Mouse (Mus musculus): ENCODE measurements at regions not wholly inside any gene's neighbourhood (a gene's known extent, or its start where the extent isn't known, plus 50 kb on each side); places are given as distances from the start of the nearest gene placed in this dataset.

GRCm38 (mm10) chr13:28876771-28877170 is 76.7 kb downstream of the Sox4 start:
- H3K4me2 ChIP-seq (ENCODE audit: low read depth, low read length), result no peak overlapping the region
- no peak overlapping the region for H3K9ac ChIP-seq (ENCODE audit: low read depth, low read length)
- no peak overlapping the region for H3K27ac ChIP-seq (ENCODE audit: low read length)
- H3K4me1 ChIP-seq (ENCODE audit: control insufficient read depth, low read depth, low read length), result no peaks in the 10 kb centered on the region
- WGBS (ENCODE audit: insufficient replicate concordance), result 37% methylated on average over 4 of the region's 4 CpGs
- no peak for ATAC-seq (ENCODE audit: low read depth)
- no peak overlapping the region for H3K4me3 ChIP-seq (ENCODE audit: low read depth, low read length)
- H3K9me3 ChIP-seq (replicated peaks; ENCODE audit: control insufficient read depth, low read length), result no peaks in the 10 kb centered on the region
- H3K27me3 ChIP-seq (ENCODE audit: control insufficient read depth, insufficient read depth, low read depth, low read length), result peaks cover under 1% of the 10 kb centered on the region; the same call in 1 of the 2 replicates
- no peaks in the 10 kb centered on the region for H3K36me3 ChIP-seq (ENCODE audit: control insufficient read depth, insufficient read depth)

- Histone ChIP-seq H3K36me3 (ENCODE audit: control insufficient read depth, insufficient read depth) (no peaks in the 10 kb centered on the region), H3K27ac (ENCODE audit: low read length) (no peak overlapping the region), H3K4me3 (ENCODE audit: low read depth, low read length) (no peak overlapping the region), H3K27me3 (ENCODE audit: control insufficient read depth, insufficient read depth, low read depth, low read length) (no peaks in the 10 kb centered on the region), H3K4me1 (ENCODE audit: control insufficient read depth, low read depth, low read length) (no peaks in the 10 kb centered on the region), H3K4me2 (ENCODE audit: low read depth, low read length) (no peak overlapping the region), H3K9me3 (replicated peaks; ENCODE audit: control insufficient read depth, low read length) (no peaks in the 10 kb centered on the region), H3K9ac (ENCODE audit: low read depth, low read length) (no peak overlapping the region)
- WGBS (ENCODE audit: insufficient replicate concordance), result 76% methylated on average over 4 of the region's 4 CpGs
- no peak for ATAC-seq (ENCODE audit: low read depth)
Observed at GRCm38 (mm10) chr13:28870681-28871080, 82.8 kb downstream of the Sox4 start.

- WGBS (ENCODE audit: insufficient replicate concordance), result 55% methylated on average over 5 of the region's 5 CpGs
- no peaks in the 10 kb centered on the region for H3K4me1 ChIP-seq (ENCODE audit: control insufficient read depth, low read depth, low read length)
- H3K9me3 ChIP-seq (replicated peaks; ENCODE audit: control insufficient read depth, low read length), result no peaks in the 10 kb centered on the region
- no peak overlapping the region for H3K4me3 ChIP-seq (ENCODE audit: low read depth, low read length)
- no peak overlapping the region for H3K27ac ChIP-seq (ENCODE audit: low read length)
- no peak overlapping the region for H3K4me2 ChIP-seq (ENCODE audit: low read depth, low read length)
- H3K36me3 ChIP-seq (ENCODE audit: control insufficient read depth, insufficient read depth), result no peaks in the 10 kb centered on the region
- no peak overlapping the region for H3K9ac ChIP-seq (ENCODE audit: low read depth, low read length)
- no peak for ATAC-seq (ENCODE audit: low read depth)
- no peaks in the 10 kb centered on the region for H3K27me3 ChIP-seq (ENCODE audit: control insufficient read depth, insufficient read depth, low read depth, low read length)
Observed at GRCm38 (mm10) chr13:28867210-28867609, 86.3 kb downstream of the Sox4 start.

- Histone ChIP-seq H3K4me1 (ENCODE audit: control insufficient read depth, low read depth, low read length) (no peaks in the 10 kb centered on the region), H3K27me3 (ENCODE audit: control insufficient read depth, insufficient read depth, low read depth, low read length) (no peaks in the 10 kb centered on the region), H3K4me3 (ENCODE audit: low read depth, low read length) (no peak overlapping the region), H3K4me2 (ENCODE audit: low read depth, low read length) (no peak overlapping the region), H3K9me3 (replicated peaks; ENCODE audit: control insufficient read depth, low read length) (no peaks in the 10 kb centered on the region), H3K36me3 (ENCODE audit: control insufficient read depth, insufficient read depth) (no peaks in the 10 kb centered on the region), H3K27ac (ENCODE audit: low read length) (no peak overlapping the region), H3K9ac (ENCODE audit: low read depth, low read length) (no peak overlapping the region)
- no peak for ATAC-seq (ENCODE audit: low read depth)
- WGBS (ENCODE audit: insufficient replicate concordance), result 52% methylated on average over 3 of the region's 3 CpGs
Observed at GRCm38 (mm10) chr13:28866686-28867085, 86.8 kb downstream of the Sox4 start.

GRCm38 (mm10) chr13:28860601-28861000 is 92.9 kb downstream of the Sox4 start:
- 37% methylated on average over 2 of the region's 2 CpGs for WGBS (ENCODE audit: insufficient replicate concordance)
- ATAC-seq (ENCODE audit: low read depth), result no peak
- no peaks in the 10 kb centered on the region for H3K9me3 ChIP-seq (replicated peaks; ENCODE audit: control insufficient read depth, low read length)
- no peaks in the 10 kb centered on the region for H3K4me1 ChIP-seq (ENCODE audit: control insufficient read depth, low read depth, low read length)
- no peaks in the 10 kb centered on the region for H3K36me3 ChIP-seq (ENCODE audit: control insufficient read depth, insufficient read depth)
- H3K27ac ChIP-seq (ENCODE audit: low read length), result no peak overlapping the region
- H3K9ac ChIP-seq (ENCODE audit: low read depth, low read length), result no peak overlapping the region
- no peak overlapping the region for H3K4me3 ChIP-seq (ENCODE audit: low read depth, low read length)
- H3K4me2 ChIP-seq (ENCODE audit: low read depth, low read length), result no peak overlapping the region
- no peaks in the 10 kb centered on the region for H3K27me3 ChIP-seq (ENCODE audit: control insufficient read depth, insufficient read depth, low read depth, low read length)

- WGBS (ENCODE audit: insufficient replicate concordance), result 57% methylated on average over 11 of the region's 11 CpGs
- Histone ChIP-seq H3K4me2 (ENCODE audit: low read depth, low read length) (no peak overlapping the region), H3K36me3 (ENCODE audit: control insufficient read depth, insufficient read depth) (no peaks in the 10 kb centered on the region), H3K9ac (ENCODE audit: low read depth, low read length) (no peak overlapping the region), H3K4me3 (ENCODE audit: low read depth, low read length) (no peak overlapping the region), H3K4me1 (ENCODE audit: control insufficient read depth, low read depth, low read length) (no peaks in the 10 kb centered on the region), H3K27me3 (ENCODE audit: control insufficient read depth, insufficient read depth, low read depth, low read length) (no peaks in the 10 kb centered on the region), H3K27ac (ENCODE audit: low read length) (no peak overlapping the region), H3K9me3 (replicated peaks; ENCODE audit: control insufficient read depth, low read length) (no peaks in the 10 kb centered on the region)
- ATAC-seq (ENCODE audit: low read depth), result no peak
Observed at GRCm38 (mm10) chr13:28859829-28860427, 93.6 kb downstream of the Sox4 start.

GRCm38 (mm10) chr13:28858001-28858400 is 95.5 kb downstream of the Sox4 start:
- 51% methylated on average over 6 of the region's 6 CpGs for WGBS (ENCODE audit: insufficient replicate concordance)
- Histone ChIP-seq H3K4me2 (ENCODE audit: low read depth, low read length) (no peak overlapping the region), H3K9ac (ENCODE audit: low read depth, low read length) (no peak overlapping the region), H3K36me3 (ENCODE audit: control insufficient read depth, insufficient read depth) (no peaks in the 10 kb centered on the region), H3K9me3 (replicated peaks; ENCODE audit: control insufficient read depth, low read length) (no peaks in the 10 kb centered on the region), H3K4me1 (ENCODE audit: control insufficient read depth, low read depth, low read length) (no peaks in the 10 kb centered on the region), H3K27ac (ENCODE audit: low read length) (no peak overlapping the region), H3K4me3 (ENCODE audit: low read depth, low read length) (no peak overlapping the region), H3K27me3 (ENCODE audit: control insufficient read depth, insufficient read depth, low read depth, low read length) (no peaks in the 10 kb centered on the region)
- ATAC-seq (ENCODE audit: low read depth), result no peak

- Histone ChIP-seq H3K9ac (ENCODE audit: low read depth, low read length) (no peak overlapping the region), H3K9me3 (replicated peaks; ENCODE audit: control insufficient read depth, low read length) (no peaks in the 10 kb centered on the region), H3K36me3 (ENCODE audit: control insufficient read depth, insufficient read depth) (no peaks in the 10 kb centered on the region), H3K27me3 (ENCODE audit: control insufficient read depth, insufficient read depth, low read depth, low read length) (no peaks in the 10 kb centered on the region), H3K27ac (ENCODE audit: low read length) (no peak overlapping the region), H3K4me2 (ENCODE audit: low read depth, low read length) (no peak overlapping the region), H3K4me3 (ENCODE audit: low read depth, low read length) (no peak overlapping the region), H3K4me1 (ENCODE audit: control insufficient read depth, low read depth, low read length) (no peaks in the 10 kb centered on the region)
- WGBS (ENCODE audit: insufficient replicate concordance), result 70% methylated on average over 6 of the region's 6 CpGs
- ATAC-seq (ENCODE audit: low read depth), result no peak
Observed at GRCm38 (mm10) chr13:28857201-28857600, 96.3 kb downstream of the Sox4 start.

- no peaks in the 10 kb centered on the region for H3K9me3 ChIP-seq (replicated peaks; ENCODE audit: control insufficient read depth, low read length)
- no peaks in the 10 kb centered on the region for H3K4me1 ChIP-seq (ENCODE audit: control insufficient read depth, low read depth, low read length)
- H3K4me3 ChIP-seq (ENCODE audit: low read depth, low read length), result no peak overlapping the region
- no peaks in the 10 kb centered on the region for H3K36me3 ChIP-seq (ENCODE audit: control insufficient read depth, insufficient read depth)
- H3K9ac ChIP-seq (ENCODE audit: low read depth, low read length), result no peak overlapping the region
- no peak overlapping the region for H3K27ac ChIP-seq (ENCODE audit: low read length)
- H3K4me2 ChIP-seq (ENCODE audit: low read depth, low read length), result no peak overlapping the region
- H3K27me3 ChIP-seq (ENCODE audit: control insufficient read depth, insufficient read depth, low read depth, low read length), result no peaks in the 10 kb centered on the region
- ATAC-seq (ENCODE audit: low read depth), result no peak
- 31% methylated on average over 4 of the region's 4 CpGs for WGBS (ENCODE audit: insufficient replicate concordance)
Observed at GRCm38 (mm10) chr13:28856472-28856871, 97.0 kb downstream of the Sox4 start.
